Mouse (Mus musculus): ENCODE results near the gene Gm20479. TPM values are rescaled to one million over a fixed set of nuclear protein-coding genes. Genes with fewer than 3 reads are reported as not detected.

Gm20479 gene
- polyA plus RNA-seq, 1 experiment from 2014 or later = 0.52 TPM

- Histone ChIP-seq H3K36me3 (ENCODE audit: control insufficient read depth, insufficient read depth, low read length) (no peaks in the 10 kb centered on the region), H3K9me3 (ENCODE audit: control insufficient read depth, low read length) (no peaks in the 10 kb centered on the region), H3K4me2 (ENCODE audit: low read depth, severe bottlenecking) (peak overlapping the region; percentile 69; the same call in 1 of the 2 replicates), H3K27ac (replicated peaks; ENCODE audit: low read depth, low read length) (no peak overlapping the region), H3K4me3 (ENCODE audit: low read depth, low read length) (no peak overlapping the region), H3K9ac (ENCODE audit: low read length) (no peak overlapping the region), H3K4me1 (ENCODE audit: control insufficient read depth, insufficient read depth, low read length) (0 out of 2 replicates have a peak, but pooled peaks cover 5% of the 10 kb centered on the region), H3K27me3 (ENCODE audit: control insufficient read depth, insufficient read depth, low read length) (peaks cover 40% of the 10 kb centered on the region)
- DNase-seq (ENCODE audit: low spot score) (no peak), ATAC-seq (ENCODE audit: insufficient number of reproducible peaks, low FRiP score, low TSS enrichment, low read depth) (no peak)
- 54% methylated on average over 6 of the region's 6 CpGs for WGBS
Observed at GRCm38 (mm10) chr7:27360749-27361148, 3.5 kb upstream of the Gm20479 start.

- peaks cover 31% of the 10 kb centered on the region for H3K27me3 ChIP-seq (ENCODE audit: control insufficient read depth, insufficient read depth, low read length)
- no peak for DNase-seq (ENCODE audit: low spot score)
- no peak for ATAC-seq (ENCODE audit: insufficient number of reproducible peaks, low FRiP score, low TSS enrichment, low read depth)
Observed at GRCm38 (mm10) chr7:27359706-27360358, 2.6 kb upstream of the Gm20479 start.

GRCm38 (mm10) chr7:27359162-27359561, 1.9 kb upstream of the Gm20479 start:
- no peak overlapping the region for H3K4me3 ChIP-seq (ENCODE audit: low read depth, low read length)
- H3K9ac ChIP-seq (ENCODE audit: low read length) = no peak overlapping the region
- no peak for ATAC-seq (ENCODE audit: insufficient number of reproducible peaks, low FRiP score, low TSS enrichment, low read depth)
- H3K9me3 ChIP-seq (ENCODE audit: control insufficient read depth, low read length) = no peaks in the 10 kb centered on the region
- H3K4me1 ChIP-seq (ENCODE audit: control insufficient read depth, insufficient read depth, low read length) = 0 out of 2 replicates have a peak, but pooled peaks cover 7% of the 10 kb centered on the region
- peaks cover 24% of the 10 kb centered on the region for H3K27me3 ChIP-seq (ENCODE audit: control insufficient read depth, insufficient read depth, low read length)
- no peak overlapping the region for H3K4me2 ChIP-seq (ENCODE audit: low read depth, severe bottlenecking)
- H3K27ac ChIP-seq (replicated peaks; ENCODE audit: low read depth, low read length) = no peak overlapping the region
- DNase-seq (ENCODE audit: low spot score) = no peak
- WGBS = 78% methylated on average over 2 of the region's 2 CpGs
- no peaks in the 10 kb centered on the region for H3K36me3 ChIP-seq (ENCODE audit: control insufficient read depth, insufficient read depth, low read length)

More at GRCm38 (mm10) chr7:27359706-27360358, 2.6 kb upstream of the Gm20479 start:
- no peak overlapping the region for H3K4me3 ChIP-seq (ENCODE audit: low read depth, low read length)
- 0 out of 2 replicates have a peak, but pooled peaks cover 5% of the 10 kb centered on the region for H3K4me1 ChIP-seq (ENCODE audit: control insufficient read depth, insufficient read depth, low read length)
- no peak overlapping the region for H3K27ac ChIP-seq (replicated peaks; ENCODE audit: low read depth, low read length)
- no peaks in the 10 kb centered on the region for H3K36me3 ChIP-seq (ENCODE audit: control insufficient read depth, insufficient read depth, low read length)
- WGBS = 89% methylated on average over 9 of the region's 9 CpGs
- H3K4me2 ChIP-seq (ENCODE audit: low read depth, severe bottlenecking) = no peak overlapping the region
- H3K9ac ChIP-seq (ENCODE audit: low read length) = no peak overlapping the region
- H3K9me3 ChIP-seq (ENCODE audit: control insufficient read depth, low read length) = no peaks in the 10 kb centered on the region

GRCm38 (mm10) chr7:27357595-27357978, 368 bp upstream of the Gm20479 start:
- no peak for ATAC-seq (ENCODE audit: insufficient number of reproducible peaks, low FRiP score, low TSS enrichment, low read depth)
- 28% methylated on average over 3 of the region's 3 CpGs for WGBS
- Histone ChIP-seq H3K36me3 (ENCODE audit: control insufficient read depth, insufficient read depth, low read length) (no peaks in the 10 kb centered on the region; the same call in 1 of the 2 replicates), H3K9ac (ENCODE audit: low read length) (no peak overlapping the region), H3K4me3 (ENCODE audit: low read depth, low read length) (no peak overlapping the region), H3K27me3 (ENCODE audit: control insufficient read depth, insufficient read depth, low read length) (peaks cover 13% of the 10 kb centered on the region), H3K27ac (replicated peaks; ENCODE audit: low read depth, low read length) (no peak overlapping the region), H3K4me1 (ENCODE audit: control insufficient read depth, insufficient read depth, low read length) (0 out of 2 replicates have a peak, but pooled peaks cover 7% of the 10 kb centered on the region), H3K9me3 (ENCODE audit: control insufficient read depth, low read length) (no peaks in the 10 kb centered on the region), H3K4me2 (ENCODE audit: low read depth, severe bottlenecking) (no peak overlapping the region; the same call in 1 of the 2 replicates)
- DNase-seq (ENCODE audit: low spot score) = no peak

- no peaks in the 10 kb centered on the region; the same call in 1 of the 2 replicates for H3K36me3 ChIP-seq (ENCODE audit: control insufficient read depth, insufficient read depth, low read length)
- peak overlapping the region; percentile 49 for H3K4me2 ChIP-seq (ENCODE audit: low read depth, severe bottlenecking)
- 2% methylated on average over 16 of the region's 16 CpGs for WGBS
- peaks cover 9% of the 10 kb centered on the region for H3K27me3 ChIP-seq (ENCODE audit: control insufficient read depth, insufficient read depth, low read length)
- no peak overlapping the region for H3K27ac ChIP-seq (replicated peaks; ENCODE audit: low read depth, low read length)
- peak; percentile 19; the same call in 1 of the 2 replicates for ATAC-seq (ENCODE audit: insufficient number of reproducible peaks, low FRiP score, low TSS enrichment, low read depth)
- H3K4me3 ChIP-seq (ENCODE audit: low read depth, low read length) = peak overlapping the region; percentile 54
- H3K9ac ChIP-seq (ENCODE audit: low read length) = 0 out of 2 replicates have a peak overlapping the region, but pooled peaks have one; percentile 27
- 0 out of 2 replicates have a peak, but pooled peaks cover 7% of the 10 kb centered on the region for H3K4me1 ChIP-seq (ENCODE audit: control insufficient read depth, insufficient read depth, low read length)
- DNase-seq (ENCODE audit: low spot score) = no peak
- H3K9me3 ChIP-seq (ENCODE audit: control insufficient read depth, low read length) = no peaks in the 10 kb centered on the region
Observed at GRCm38 (mm10) chr7:27356248-27356647, 971 bp downstream of the Gm20479 start.

GRCm38 (mm10) chr7:27355745-27356240, 1.4 kb downstream of the Gm20479 start, which contains the start of gene Shkbp1:
TSS of gene Shkbp1 (minus strand) at chr7:27356019.
- DNase-seq (ENCODE audit: low spot score) = peak; percentile 89
- Histone ChIP-seq H3K9me3 (ENCODE audit: control insufficient read depth, low read length) (no peaks in the 10 kb centered on the region), H3K36me3 (ENCODE audit: control insufficient read depth, insufficient read depth, low read length) (no peaks in the 10 kb centered on the region; the same call in 1 of the 2 replicates), H3K4me2 (ENCODE audit: low read depth, severe bottlenecking) (peak within 1 kb of the TSS; percentile 49), H3K27me3 (ENCODE audit: control insufficient read depth, insufficient read depth, low read length) (peaks cover 9% of the 10 kb centered on the region), H3K4me1 (ENCODE audit: control insufficient read depth, insufficient read depth, low read length) (0 out of 2 replicates have a peak, but pooled peaks cover 7% of the 10 kb centered on the region), H3K4me3 (ENCODE audit: low read depth, low read length) (peak within 1 kb of the TSS; percentile 54), H3K27ac (replicated peaks; ENCODE audit: low read depth, low read length) (no peak within 1 kb of the TSS), H3K9ac (ENCODE audit: low read length) (peak within 1 kb of the TSS; percentile 46)
- under 1% methylated on average over 34 of the region's 34 CpGs for WGBS
- peak; percentile 86 for ATAC-seq (ENCODE audit: insufficient number of reproducible peaks, low FRiP score, low TSS enrichment, low read depth)

- Histone ChIP-seq H3K4me1 (ENCODE audit: control insufficient read depth, insufficient read depth, low read length) (0 out of 2 replicates have a peak, but pooled peaks cover 7% of the 10 kb centered on the region), H3K36me3 (ENCODE audit: control insufficient read depth, insufficient read depth, low read length) (no peaks in the 10 kb centered on the region; the same call in 1 of the 2 replicates), H3K9me3 (ENCODE audit: control insufficient read depth, low read length) (no peaks in the 10 kb centered on the region), H3K27me3 (ENCODE audit: control insufficient read depth, insufficient read depth, low read length) (peaks cover 9% of the 10 kb centered on the region), H3K9ac (ENCODE audit: low read length) (peak overlapping the region; percentile 46), H3K4me2 (ENCODE audit: low read depth, severe bottlenecking) (peak overlapping the region; percentile 49), H3K27ac (replicated peaks; ENCODE audit: low read depth, low read length) (no peak overlapping the region), H3K4me3 (ENCODE audit: low read depth, low read length) (peak overlapping the region; percentile 54)
- DNase-seq (ENCODE audit: low spot score) = no peak
- WGBS = 8% methylated on average over 14 of the region's 14 CpGs
- ATAC-seq (ENCODE audit: insufficient number of reproducible peaks, low FRiP score, low TSS enrichment, low read depth) = no peak
Observed at GRCm38 (mm10) chr7:27355261-27355660, 2.0 kb downstream of the Gm20479 start.

- H3K9me3 ChIP-seq (ENCODE audit: control insufficient read depth, low read length) = no peaks in the 10 kb centered on the region
- H3K4me3 ChIP-seq (ENCODE audit: low read depth, low read length) = peak overlapping the region; percentile 54
- H3K27me3 ChIP-seq (ENCODE audit: control insufficient read depth, insufficient read depth, low read length) = peaks cover 9% of the 10 kb centered on the region
- no peaks in the 10 kb centered on the region; the same call in 1 of the 2 replicates for H3K36me3 ChIP-seq (ENCODE audit: control insufficient read depth, insufficient read depth, low read length)
- peak overlapping the region; percentile 49; the same call in 1 of the 2 replicates for H3K4me2 ChIP-seq (ENCODE audit: low read depth, severe bottlenecking)
- DNase-seq (ENCODE audit: low spot score) = no peak
- ATAC-seq (ENCODE audit: insufficient number of reproducible peaks, low FRiP score, low TSS enrichment, low read depth) = no peak
- WGBS = 56% methylated on average over 4 of the region's 4 CpGs
- no peak overlapping the region for H3K27ac ChIP-seq (replicated peaks; ENCODE audit: low read depth, low read length)
- 0 out of 2 replicates have a peak, but pooled peaks cover 7% of the 10 kb centered on the region for H3K4me1 ChIP-seq (ENCODE audit: control insufficient read depth, insufficient read depth, low read length)
- no peak overlapping the region for H3K9ac ChIP-seq (ENCODE audit: low read length)
Observed at GRCm38 (mm10) chr7:27354783-27355182, 2.4 kb downstream of the Gm20479 start.

Data from limb, embryonic 11.5 days (tissue).